Mouse (Mus musculus): ENCODE results near the gene Usp48.

DNA sequence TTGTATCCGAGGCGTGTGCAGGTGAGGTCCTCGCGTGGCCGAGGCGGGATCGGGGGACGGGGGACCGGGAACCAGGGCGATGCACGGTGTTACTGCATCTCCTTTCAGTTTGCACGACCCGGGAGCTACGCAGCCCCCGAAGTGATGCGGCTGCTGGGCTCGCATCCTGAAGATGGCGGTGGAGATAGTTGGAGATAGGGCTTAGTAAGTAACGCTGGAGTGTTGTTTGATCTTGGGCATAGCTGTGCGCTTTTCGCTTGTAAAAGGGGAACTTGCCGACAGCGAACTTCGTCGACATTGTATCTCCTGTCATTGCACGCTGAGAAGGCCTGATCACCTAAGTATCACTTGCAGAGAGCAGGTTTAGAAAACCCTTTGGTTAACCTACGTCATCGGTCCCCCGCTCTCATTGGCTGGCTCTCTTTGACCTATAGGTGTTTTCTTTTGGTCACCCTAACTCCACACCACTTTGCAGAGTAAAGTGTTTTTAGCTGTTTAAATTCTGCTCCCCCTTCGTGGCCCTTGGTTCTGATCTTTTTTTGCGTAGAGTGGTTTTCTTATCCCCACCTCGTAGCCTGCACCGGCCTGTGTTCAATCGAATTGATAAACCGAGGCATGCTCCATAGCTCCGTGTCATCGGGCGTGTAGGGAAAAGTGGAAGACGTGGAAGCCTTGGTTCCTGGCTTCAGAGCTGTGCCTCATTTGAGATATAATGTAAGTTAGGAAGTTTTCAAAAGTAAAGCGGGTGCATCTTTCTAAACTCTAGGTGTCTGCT, 1.1 kb downstream of the Usp48 start:
- TF ChIP-seq CTCF (IDR thresholded peaks at IDR 0.05; ENCODE audit: borderline replicate concordance, control insufficient read depth, extremely low read depth, insufficient read depth, low read length, poor library complexity) (no peak), POLR2A (IDR thresholded peaks at IDR 0.05; ENCODE audit: control insufficient read depth, extremely low read depth, insufficient read depth, low read length, poor library complexity) (no peak; the same call in 1 of the 2 replicates)
